Mouse (Mus musculus) embryonic fibroblast, embryonic 13.5 days (primary cell): ENCODE data around the gene Olfr458. TPM values are rescaled to one million over a fixed set of nuclear protein-coding genes. Genes with fewer than 3 reads are reported as not detected.
A peak's percentile ranks its signal among the peaks of the same experiment; 100 is the strongest.
"Not testable (repeated sequence)": the region's sequence is repeated elsewhere in the genome, so short reads cannot be mapped to it uniquely, and the experiment has no call there.

Source experiments
- H3K27ac ChIP-seq: 2 replicates; pipeline ENCODE4 v1.5.1; 2012; ENCODE audit warnings: low read length, control low read depth, inconsistent platforms; ENCODE audit not compliant: insufficient read depth
- H3K4me1 ChIP-seq: 2 replicates; pipeline ENCODE4 v1.6.1; 2011; ENCODE audit warnings: low read length; ENCODE audit not compliant: control insufficient read depth, insufficient read depth
- H3K4me3 ChIP-seq: 2 replicates; pipeline ENCODE4 v1.5.1; 2011; ENCODE audit warnings: mild to moderate bottlenecking, control low read depth, low read length; ENCODE audit not compliant: insufficient read depth
- CTCF ChIP-seq: IDR thresholded peaks from 2 replicates; pipeline ENCODE4 v1.5.1; 2011; ENCODE audit warnings: mild to moderate bottlenecking, control low read depth, low read length, moderate library complexity, borderline replicate concordance; ENCODE audit not compliant: insufficient read depth
- POLR2A ChIP-seq: IDR thresholded peaks from 2 replicates; pipeline ENCODE4 v1.6.1; 2011; ENCODE audit warnings: low read depth, mild to moderate bottlenecking, control low read depth, low read length, moderate library complexity
- polyA plus RNA-seq: library from polyadenylated mRNA; stranded (reverse); fragments of >200 nt; gene quantifications from 2 replicates; pipeline ENCODE4 v1.2.4, GENCODE M21; 2011; ENCODE audit warnings: low read depth; ENCODE audit not compliant: missing spikeins, insufficient read length

Gene Olfr458
- not detected in 2 replicates for polyA plus RNA-seq

DNA sequence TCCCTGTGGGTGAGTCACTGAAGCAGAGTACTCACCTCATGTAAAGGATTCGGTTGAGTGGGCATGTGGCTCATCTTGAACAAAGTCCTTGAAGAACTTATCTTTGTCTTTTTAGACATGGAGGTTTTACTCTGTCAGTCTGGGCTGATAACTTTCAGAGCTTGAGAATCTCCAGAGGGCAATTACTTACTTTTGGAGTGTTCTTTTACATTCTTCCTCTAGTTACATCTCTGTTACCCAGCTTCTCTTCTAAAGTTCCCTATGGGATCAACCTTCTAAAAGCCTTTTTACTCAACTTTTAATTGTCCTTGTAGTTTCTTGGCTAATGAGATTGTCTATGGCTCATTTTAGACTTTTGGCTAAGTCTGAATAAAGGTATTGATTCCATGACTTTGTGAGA, at the start of gene Olfr458:
TSS of gene Olfr458 (minus strand) at position 101 of the 400 bp plus-strand sequence.
- Histone ChIP-seq H3K4me1 (0 out of 2 replicates have a peak, but pooled peaks cover 2% of the 10 kb centered on the region), H3K27ac (no peak within 1 kb of the TSS), H3K4me3 (no peak within 1 kb of the TSS)
- TF ChIP-seq CTCF = no peak
- no peak for TF ChIP-seq POLR2A

DNA sequence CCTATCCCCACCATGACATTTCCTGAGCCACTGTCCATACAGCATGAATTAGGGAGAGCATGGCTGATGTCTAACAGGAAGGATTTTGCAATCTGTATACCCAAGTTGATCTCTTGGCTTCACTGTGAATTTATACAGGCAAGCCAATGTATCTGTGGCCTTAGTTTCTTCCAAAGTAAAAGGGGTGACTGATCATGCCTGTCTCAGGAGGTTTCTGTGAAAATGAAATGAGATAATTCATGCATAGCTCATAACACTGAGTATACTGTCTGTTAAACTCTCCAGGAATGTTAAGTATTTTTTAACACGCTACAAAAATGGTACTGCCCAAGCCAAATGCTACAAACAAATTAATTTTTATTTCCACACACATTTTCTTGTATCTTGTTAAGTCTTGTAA, 48.5 kb upstream of the Olfr458 start:
- TF ChIP-seq POLR2A = no peak
- no peak for TF ChIP-seq CTCF
- Histone ChIP-seq H3K27ac (peak overlapping the region; percentile 98), H3K4me3 (no peak overlapping the region), H3K4me1 (peaks cover 12% of the 10 kb centered on the region; the same call in 1 of the 2 replicates)

DNA sequence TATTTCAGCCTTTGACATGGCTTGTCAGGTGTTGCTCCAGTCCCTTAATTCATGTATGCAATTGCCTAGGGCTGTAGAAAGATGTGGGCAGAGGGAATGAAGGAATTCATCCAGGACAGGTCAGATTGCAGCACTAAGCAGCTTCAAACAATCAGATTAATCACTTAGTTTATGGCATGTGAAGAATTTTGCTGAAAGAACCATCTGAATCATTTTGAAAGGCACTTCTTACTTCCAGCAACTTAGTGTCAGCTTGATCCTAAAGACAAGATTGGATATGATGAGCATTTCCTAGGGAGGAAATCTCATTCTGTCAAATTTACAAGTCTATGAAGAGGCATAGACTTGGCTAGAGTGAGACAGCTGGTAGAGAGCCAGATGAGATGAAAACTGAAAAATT, 44.3 kb upstream of the Olfr458 start:
- Histone ChIP-seq H3K4me1 (peaks cover 12% of the 10 kb centered on the region; the same call in 1 of the 2 replicates), H3K27ac (peak overlapping the region; percentile 71), H3K4me3 (no peak overlapping the region)
- TF ChIP-seq CTCF (no peak), POLR2A (no peak)

DNA sequence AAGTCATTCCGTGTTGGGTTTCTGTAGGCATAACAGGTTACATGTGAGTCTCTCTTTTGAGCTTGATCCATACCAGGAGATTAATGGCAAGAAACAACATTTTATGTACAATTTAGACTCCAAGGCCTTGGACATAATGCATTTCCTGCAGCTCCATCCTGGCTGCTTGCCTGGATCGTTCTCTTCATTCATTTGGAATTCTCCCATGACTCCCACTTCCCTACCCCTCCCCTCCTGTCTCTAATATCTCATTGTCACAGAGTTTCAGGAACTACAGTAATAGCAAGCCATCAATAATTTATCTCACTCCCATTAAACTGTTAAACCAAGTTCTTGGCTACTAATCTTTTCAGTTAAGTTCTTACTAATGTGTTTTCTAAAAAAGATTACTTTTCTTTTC, 38.5 kb upstream of the Olfr458 start:
- TF ChIP-seq CTCF (no peak), POLR2A (no peak)

DNA sequence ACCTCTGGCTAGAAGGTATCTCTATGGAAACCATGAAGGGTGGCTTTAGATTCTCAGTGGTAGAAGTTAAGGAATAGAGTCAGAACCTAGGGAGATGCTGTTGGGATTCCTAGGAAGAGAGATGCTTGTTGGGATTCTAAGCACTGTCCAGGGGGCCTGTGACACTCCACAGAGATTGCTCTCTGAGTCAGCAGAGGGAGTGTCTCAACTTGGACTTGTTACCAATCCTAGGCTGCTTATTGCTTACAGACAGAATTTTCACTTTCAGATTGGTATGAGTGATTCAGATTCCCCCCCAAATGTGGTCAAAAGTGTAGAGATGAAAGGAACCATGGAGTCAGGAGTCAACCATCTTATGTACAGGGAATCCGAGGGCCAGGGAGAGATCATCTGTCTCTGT, 24.7 kb upstream of the Olfr458 start:
- no peak for TF ChIP-seq CTCF
- TF ChIP-seq POLR2A = no peak
- Histone ChIP-seq H3K4me3 (no peak overlapping the region), H3K4me1 (peaks cover 5% of the 10 kb centered on the region; the same call in 1 of the 2 replicates), H3K27ac (peak overlapping the region; percentile 85)

More for the DNA sequence above, 38.5 kb upstream of the Olfr458 start:
- Histone ChIP-seq H3K4me1 (0 out of 2 replicates have a peak, but pooled peaks cover 2% of the 10 kb centered on the region), H3K4me3 (no peak overlapping the region), H3K27ac (no peak overlapping the region)

DNA sequence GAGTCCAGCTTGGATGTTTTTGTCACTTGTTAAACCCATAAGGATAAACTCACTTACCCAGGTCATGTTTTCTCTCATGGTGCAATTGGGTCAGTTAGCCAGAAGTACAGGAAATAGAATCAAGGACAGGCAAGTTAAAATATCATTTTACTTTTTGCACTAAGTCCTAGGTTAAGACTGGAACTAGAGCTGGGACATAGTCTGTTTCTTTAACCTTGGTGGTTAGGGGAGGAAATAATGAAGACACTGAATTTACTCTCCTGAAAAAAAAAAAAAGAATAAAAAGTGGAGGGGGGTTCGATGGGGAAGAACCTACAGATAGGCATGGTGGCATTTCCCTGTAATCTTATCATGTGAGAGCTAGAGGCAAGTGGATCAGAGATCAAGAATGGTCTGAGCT, 22.1 kb upstream of the Olfr458 start, which contains the start of gene Olfr456:
TSS of gene Olfr456 (minus strand) at position 101 of the 400 bp plus-strand sequence.
- TF ChIP-seq CTCF (no peak), POLR2A (no peak)
- H3K4me1 ChIP-seq = peaks cover 5% of the 10 kb centered on the region; the same call in 1 of the 2 replicates
- H3K4me3 ChIP-seq = no peak within 1 kb of the TSS
- no peak within 1 kb of the TSS for H3K27ac ChIP-seq

DNA sequence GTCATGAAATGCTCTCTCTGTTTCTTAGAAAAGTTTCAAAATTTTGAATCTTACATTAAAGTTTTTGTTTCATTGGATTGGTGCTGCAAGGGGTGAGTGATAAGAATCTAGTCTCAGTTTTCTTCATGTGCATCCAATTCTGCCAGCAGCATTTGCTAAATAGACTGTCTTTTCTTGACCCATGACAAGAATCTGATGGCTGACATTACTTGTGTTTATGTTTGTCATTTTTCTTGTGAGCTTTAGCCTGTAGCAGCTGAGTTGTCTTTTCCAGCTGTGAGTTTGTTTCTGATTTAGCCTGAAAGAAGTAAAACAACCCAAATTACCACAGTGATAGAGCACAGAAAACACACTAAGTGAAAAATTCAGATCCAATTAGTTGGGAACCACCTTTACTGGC, 19.6 kb upstream of the Olfr458 start:
- H3K4me3 ChIP-seq = no peak overlapping the region
- TF ChIP-seq POLR2A (no peak), CTCF (no peak)
- H3K27ac ChIP-seq = no peak overlapping the region
- 0 out of 2 replicates have a peak, but pooled peaks cover 1% of the 10 kb centered on the region for H3K4me1 ChIP-seq

DNA sequence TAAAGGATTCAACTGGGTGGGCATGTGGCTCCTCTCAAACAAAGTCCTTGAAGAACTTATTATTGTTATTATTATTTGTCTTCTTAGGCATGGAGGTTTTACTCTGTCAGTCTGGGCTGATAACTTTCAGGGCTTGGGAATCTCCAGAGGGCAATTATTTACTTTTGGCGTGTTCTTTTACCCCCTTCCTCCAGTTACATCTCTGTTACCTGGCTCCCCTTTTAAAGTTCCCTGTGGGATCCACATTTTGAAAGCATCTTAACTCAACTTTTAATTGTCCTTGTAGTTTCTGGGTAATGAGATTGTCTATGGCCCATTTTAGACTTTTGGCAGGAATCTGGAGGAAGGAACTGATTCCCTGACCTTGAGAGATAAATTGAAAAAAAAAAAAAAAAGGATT, 11.2 kb upstream of the Olfr458 start, which contains the start of gene Olfr457:
TSS of gene Olfr457 (minus strand) at position 101 of the 400 bp plus-strand sequence.
- H3K27ac ChIP-seq = no peak within 1 kb of the TSS
- no peak within 1 kb of the TSS for H3K4me3 ChIP-seq
- H3K4me1 ChIP-seq = no peaks in the 10 kb centered on the region
- TF ChIP-seq CTCF (no peak), POLR2A (no peak)

DNA sequence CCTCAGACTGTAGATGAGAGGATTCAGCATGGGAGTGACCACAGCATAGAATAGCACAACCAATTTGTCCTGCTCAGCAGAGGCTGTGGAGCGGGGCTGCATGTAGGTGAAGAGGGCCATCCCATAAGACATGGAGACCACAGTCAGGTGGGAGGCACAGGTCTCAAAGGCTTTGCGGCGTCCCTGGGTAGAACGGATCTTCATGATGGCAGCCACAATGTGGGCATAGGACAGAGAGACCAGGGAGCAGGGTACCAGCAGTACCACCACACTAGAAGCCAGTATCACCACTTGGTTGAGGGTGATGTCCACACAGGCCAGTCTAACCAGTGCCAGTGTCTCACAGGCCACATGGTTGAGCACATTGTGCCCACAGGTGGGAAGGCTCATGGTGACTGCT, 6.3 kb upstream of the Olfr458 start:
- not testable (repeated sequence) for H3K27ac ChIP-seq, H3K4me1 ChIP-seq

DNA sequence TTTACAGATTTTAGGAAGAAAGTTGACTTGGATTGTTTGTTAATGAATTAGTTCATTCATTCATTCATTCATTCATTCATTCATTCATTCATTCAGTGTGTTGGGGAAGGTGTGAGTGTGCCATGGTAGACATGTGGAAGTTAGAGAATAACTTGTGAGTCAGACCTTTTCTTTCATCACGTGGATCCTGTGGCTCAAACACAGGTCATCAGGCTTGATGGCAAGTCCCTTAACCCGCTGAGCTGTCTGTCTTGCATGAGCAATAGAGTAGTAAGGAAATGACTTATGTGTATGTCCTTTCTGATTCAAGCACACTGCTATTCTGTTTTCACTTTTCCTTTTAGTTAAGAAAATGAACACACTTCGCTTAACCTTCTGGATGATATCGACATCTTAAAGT, 5.5 kb upstream of the Olfr458 start:
- no peak overlapping the region for H3K4me3 ChIP-seq
- no peaks in the 10 kb centered on the region for H3K4me1 ChIP-seq
- TF ChIP-seq CTCF (no peak), POLR2A (no peak)

More for the DNA sequence above, 6.3 kb upstream of the Olfr458 start:
- H3K4me3 ChIP-seq = not testable (repeated sequence)

DNA sequence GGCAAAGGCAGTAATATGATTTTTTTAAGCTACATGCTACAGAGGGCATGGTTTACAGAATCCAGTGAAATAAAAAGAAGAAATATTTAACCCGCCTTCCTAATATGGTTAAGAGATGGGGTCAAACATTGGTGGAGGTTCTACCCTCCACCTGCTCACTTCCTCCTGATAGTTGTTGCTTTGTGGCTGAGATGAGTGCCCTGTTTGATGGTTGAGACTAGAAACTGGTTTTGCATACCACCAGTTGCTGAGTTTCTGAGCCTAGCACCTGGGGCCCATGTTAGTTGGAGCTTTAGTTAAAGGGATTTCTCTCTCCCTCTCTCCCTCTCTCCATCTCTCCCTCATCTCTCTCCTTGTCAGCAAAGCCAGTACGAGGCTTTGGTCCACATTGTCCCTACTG, 17.6 kb downstream of the Olfr458 start:
- no peak overlapping the region for H3K4me3 ChIP-seq
- H3K4me1 ChIP-seq = no peaks in the 10 kb centered on the region
- TF ChIP-seq CTCF (no peak), POLR2A (no peak)
- no peak overlapping the region for H3K27ac ChIP-seq

More for the DNA sequence above, 5.5 kb upstream of the Olfr458 start:
- H3K27ac ChIP-seq = no peak overlapping the region
